Mouse (Mus musculus) E14TG2a.4 (cell line): ENCODE results near the gene Emp2.

Experiments
- CTCF ChIP-seq: conservative IDR thresholded peaks from 2 replicates; pipeline ENCODE4 v1.5.1; 2014; ENCODE audit warnings: low read length
- POU5F1 ChIP-seq: IDR thresholded peaks from 2 replicates; pipeline ENCODE4 v1.6.1; 2014; ENCODE audit warnings: low read length, borderline replicate concordance

DNA sequence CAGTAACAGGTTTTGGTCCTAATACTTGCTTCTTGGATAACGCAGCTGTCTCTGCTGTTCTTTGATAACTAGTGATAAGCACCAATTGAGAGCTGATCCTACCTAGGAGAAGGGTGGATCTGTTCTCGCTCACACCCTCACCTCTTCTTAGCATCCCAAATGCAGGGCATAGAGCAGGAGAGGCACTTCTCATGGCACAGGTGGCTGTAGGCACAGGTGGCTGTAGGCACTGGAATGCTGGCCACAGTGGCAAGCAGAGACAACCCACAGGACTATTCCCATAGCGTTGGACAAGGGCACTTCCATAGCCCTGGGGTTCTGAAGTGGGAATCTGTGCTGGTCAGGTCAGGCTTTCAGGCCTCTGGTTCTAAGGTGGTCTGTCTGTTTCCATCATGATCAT lies 31.9 kb downstream of the Emp2 start:
- no peak for TF ChIP-seq CTCF
- TF ChIP-seq POU5F1 = no peak
